Mouse (Mus musculus) hindbrain, embryonic 12.5 days (tissue): ENCODE results near the gene Rere. TPM values are rescaled to one million over a fixed set of nuclear protein-coding genes. Genes with fewer than 3 reads are reported as not detected.
"Not testable (repeated sequence)": the region's sequence is repeated elsewhere in the genome, so short reads cannot be mapped to it uniquely, and the experiment has no call there.

Source experiments
- ATAC-seq: fragments of 200-750 bp; cut with Nextera tagmentation; 2 replicates; pipeline ENCODE4 v1.8.0; 2017; ENCODE audit warnings: moderate TSS enrichment; ENCODE audit not compliant: low FRiP score
- H3K27ac ChIP-seq: fragments of 300-500 bp; sonication (generic); 2 replicates; pipeline ENCODE4 v1.5.1; 2016; ENCODE audit warnings: mild to moderate bottlenecking
- H3K27me3 ChIP-seq: fragments of 300-500 bp; sonication (generic); 2 replicates; pipeline ENCODE4 v1.6.1; 2016; ENCODE audit warnings: mild to moderate bottlenecking
- H3K36me3 ChIP-seq: fragments of 300-500 bp; sonication (generic); 2 replicates; pipeline ENCODE4 v1.6.1; 2016; ENCODE audit warnings: mild to moderate bottlenecking
- H3K4me1 ChIP-seq: fragments of 300-500 bp; sonication (generic); 2 replicates; pipeline ENCODE4 v1.6.1; 2016
- H3K4me2 ChIP-seq: fragments of 300-500 bp; sonication (generic); replicated peaks from 2 replicates; pipeline ENCODE4 v1.6.1; 2016; ENCODE audit warnings: mild to moderate bottlenecking
- H3K4me3 ChIP-seq: fragments of 300-500 bp; sonication (generic); 2 replicates; pipeline ENCODE4 v1.5.1; 2016; ENCODE audit warnings: mild to moderate bottlenecking
- H3K9ac ChIP-seq: fragments of 300-500 bp; sonication (generic); 2 replicates; pipeline ENCODE4 v1.6.1; 2016; ENCODE audit warnings: mild to moderate bottlenecking, moderate library complexity
- H3K9me3 ChIP-seq: fragments of 300-500 bp; sonication (generic); replicated peaks from 2 replicates; pipeline ENCODE4 v1.6.1; 2016; ENCODE audit warnings: mild to moderate bottlenecking
- WGBS: fragments of 180-500 bp; shearing (Covaris S2); methylation state at CpG from one replicate; pipeline ENCODE4 v1.1.7; 2016; 5-methylcytosine and 5-hydroxymethylcytosine counted together
- polyA plus RNA-seq: library from polyadenylated mRNA; unstranded; fragments of >200 nt; fragmentation: Nextera tagmentation; extraction: Ambion mirVana; gene quantifications from 2 replicates; pipeline ENCODE4 v1.2.1, GENCODE M21; 2016

The Rere gene
- polyA plus RNA-seq, 1 experiment from 2014 or later = 60.5 TPM

DNA sequence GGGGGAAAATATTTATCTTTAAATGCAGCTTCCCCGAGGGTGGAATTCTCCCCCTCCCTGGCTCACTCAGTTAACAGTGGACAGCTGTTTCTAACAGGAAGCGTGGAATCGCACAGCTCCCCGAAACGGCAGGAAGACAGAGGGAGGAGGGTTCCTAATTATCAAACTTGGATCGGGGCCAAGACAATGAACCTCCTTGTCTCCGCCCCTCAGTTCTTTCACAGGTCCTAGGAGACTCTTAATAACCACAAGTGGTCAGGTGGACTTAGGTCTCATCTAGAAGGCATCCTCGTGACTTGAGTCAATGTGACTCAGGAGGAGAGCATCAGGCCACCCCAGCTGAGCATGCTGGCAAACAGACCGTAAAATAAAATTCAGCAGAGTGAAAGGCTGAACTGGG, 8.7 kb upstream of the Rere start:
- WGBS = 4% methylated on average over 9 of the region's 9 CpGs
- H3K4me3 ChIP-seq = no peak overlapping the region
- no peak overlapping the region for H3K9ac ChIP-seq
- peak; percentile 88 for ATAC-seq
- H3K4me1 ChIP-seq = peaks cover 28% of the 10 kb centered on the region
- H3K36me3 ChIP-seq = no peaks in the 10 kb centered on the region
- peak overlapping the region; percentile 21; the same call in 1 of the 2 replicates for H3K4me2 ChIP-seq
- no peaks in the 10 kb centered on the region for H3K9me3 ChIP-seq
- peak overlapping the region; percentile 79 for H3K27ac ChIP-seq
- no peaks in the 10 kb centered on the region for H3K27me3 ChIP-seq

DNA sequence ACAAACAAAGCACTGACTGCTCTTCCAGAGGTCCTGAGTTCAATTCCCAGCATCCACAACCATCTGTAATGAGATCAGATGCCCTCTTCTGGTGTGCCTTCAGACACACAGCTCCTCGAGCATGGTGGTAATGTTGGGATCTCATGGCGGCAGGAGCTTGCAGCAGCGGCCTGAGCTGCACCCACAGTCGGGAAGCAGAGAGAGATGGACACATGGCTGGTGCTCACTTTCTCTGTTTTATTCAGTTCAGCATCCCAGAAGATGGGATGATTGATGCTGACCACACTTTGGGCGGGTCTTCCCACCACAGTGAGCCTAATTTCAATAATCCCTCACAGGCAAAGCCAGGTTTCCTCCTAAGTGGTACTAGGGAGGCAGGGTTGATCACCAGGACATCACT, 5.9 kb upstream of the Rere start:
- WGBS = 81% methylated on average over 5 of the region's 5 CpGs
- ATAC-seq = no peak

DNA sequence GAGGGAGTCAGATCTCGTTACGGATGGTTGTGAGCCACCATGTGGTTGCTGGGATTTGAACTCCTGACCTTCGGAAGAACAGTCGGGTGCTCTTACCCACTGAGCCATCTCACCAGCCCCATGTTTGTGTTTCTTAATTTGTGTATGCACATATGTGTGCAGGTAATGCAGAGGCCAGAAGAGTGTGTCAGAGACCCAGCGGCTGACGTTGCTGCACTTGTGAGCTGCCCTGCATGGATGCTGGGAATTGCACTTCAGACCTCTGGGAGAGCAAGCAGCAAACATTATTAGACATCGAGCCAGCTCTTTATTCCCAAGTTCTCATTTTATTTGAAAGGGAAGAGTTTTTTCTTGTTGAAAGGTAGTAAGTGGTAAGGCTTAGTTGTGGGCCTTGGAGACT, 2.1 kb upstream of the Rere start:
- peaks cover 15% of the 10 kb centered on the region for H3K4me1 ChIP-seq
- H3K4me2 ChIP-seq, H3K36me3 ChIP-seq, H3K27ac ChIP-seq, H3K9ac ChIP-seq, ATAC-seq, H3K4me3 ChIP-seq, H3K9me3 ChIP-seq, H3K27me3 ChIP-seq: not testable (repeated sequence)
- WGBS = 83% methylated on average over 7 of the region's 7 CpGs

More for the DNA sequence above, 5.9 kb upstream of the Rere start:
- Histone ChIP-seq H3K4me3 (no peak overlapping the region), H3K4me1 (peaks cover 23% of the 10 kb centered on the region), H3K9ac (no peak overlapping the region), H3K27me3 (no peaks in the 10 kb centered on the region), H3K27ac (no peak overlapping the region), H3K36me3 (no peaks in the 10 kb centered on the region), H3K9me3 (no peaks in the 10 kb centered on the region), H3K4me2 (no peak overlapping the region)

DNA sequence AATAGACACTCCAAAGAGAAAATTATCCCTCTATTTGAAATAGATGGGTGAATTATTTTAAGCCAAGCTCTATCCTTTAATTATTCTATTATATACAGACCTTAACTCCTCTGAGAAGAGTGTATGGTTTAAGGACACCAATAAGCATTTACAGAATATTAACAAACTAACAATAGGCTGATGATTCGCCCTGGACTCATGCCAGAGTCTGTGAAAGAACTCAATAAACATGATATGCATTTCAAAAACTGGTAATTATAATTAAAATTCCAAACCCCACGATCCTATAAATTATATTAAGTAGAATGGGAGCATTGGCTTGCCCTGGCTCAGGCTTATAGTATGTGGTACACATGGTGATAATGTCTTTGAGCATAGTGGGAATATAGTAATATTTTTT, 1.4 kb upstream of the Rere start:
- no peak for ATAC-seq
- Histone ChIP-seq H3K4me3 (no peak overlapping the region), H3K9me3 (no peaks in the 10 kb centered on the region), H3K4me1 (peaks cover 16% of the 10 kb centered on the region), H3K9ac (no peak overlapping the region), H3K27me3 (no peaks in the 10 kb centered on the region), H3K27ac (peak overlapping the region; percentile 97), H3K36me3 (no peaks in the 10 kb centered on the region), H3K4me2 (no peak overlapping the region)
- WGBS = 75% methylated on average over 2 of the region's 2 CpGs

DNA sequence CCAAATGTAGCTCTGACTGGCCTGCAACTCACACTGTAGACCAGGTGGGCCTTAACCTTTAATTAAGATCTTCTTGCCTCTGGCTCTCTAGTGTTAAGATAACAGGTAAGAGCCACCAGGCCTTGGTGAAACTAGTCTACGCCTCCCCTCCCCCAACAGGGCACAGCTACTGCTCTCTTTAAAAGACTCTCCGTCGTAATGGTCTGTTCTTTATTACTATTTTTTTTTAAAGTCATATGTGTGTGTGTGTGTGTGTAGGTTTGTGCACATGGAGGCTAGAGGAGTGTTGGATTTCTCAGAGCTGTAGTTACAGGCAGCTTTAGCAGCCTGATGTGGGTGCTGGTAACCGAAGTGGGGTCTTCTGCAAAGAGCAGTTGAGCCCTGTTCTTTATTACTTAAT, 987 bp upstream of the Rere start:
- peak overlapping the region; percentile 61 for H3K4me2 ChIP-seq
- ATAC-seq = no peak
- H3K4me1 ChIP-seq = peaks cover 18% of the 10 kb centered on the region
- no peaks in the 10 kb centered on the region for H3K27me3 ChIP-seq
- no peaks in the 10 kb centered on the region for H3K9me3 ChIP-seq
- peak overlapping the region; percentile 97 for H3K27ac ChIP-seq
- 0 out of 2 replicates have a peak overlapping the region, but pooled peaks have one; percentile 97 for H3K4me3 ChIP-seq
- H3K9ac ChIP-seq = 0 out of 2 replicates have a peak overlapping the region, but pooled peaks have one; percentile 2
- WGBS = 47% methylated on average over 4 of the region's 4 CpGs
- no peaks in the 10 kb centered on the region for H3K36me3 ChIP-seq

DNA sequence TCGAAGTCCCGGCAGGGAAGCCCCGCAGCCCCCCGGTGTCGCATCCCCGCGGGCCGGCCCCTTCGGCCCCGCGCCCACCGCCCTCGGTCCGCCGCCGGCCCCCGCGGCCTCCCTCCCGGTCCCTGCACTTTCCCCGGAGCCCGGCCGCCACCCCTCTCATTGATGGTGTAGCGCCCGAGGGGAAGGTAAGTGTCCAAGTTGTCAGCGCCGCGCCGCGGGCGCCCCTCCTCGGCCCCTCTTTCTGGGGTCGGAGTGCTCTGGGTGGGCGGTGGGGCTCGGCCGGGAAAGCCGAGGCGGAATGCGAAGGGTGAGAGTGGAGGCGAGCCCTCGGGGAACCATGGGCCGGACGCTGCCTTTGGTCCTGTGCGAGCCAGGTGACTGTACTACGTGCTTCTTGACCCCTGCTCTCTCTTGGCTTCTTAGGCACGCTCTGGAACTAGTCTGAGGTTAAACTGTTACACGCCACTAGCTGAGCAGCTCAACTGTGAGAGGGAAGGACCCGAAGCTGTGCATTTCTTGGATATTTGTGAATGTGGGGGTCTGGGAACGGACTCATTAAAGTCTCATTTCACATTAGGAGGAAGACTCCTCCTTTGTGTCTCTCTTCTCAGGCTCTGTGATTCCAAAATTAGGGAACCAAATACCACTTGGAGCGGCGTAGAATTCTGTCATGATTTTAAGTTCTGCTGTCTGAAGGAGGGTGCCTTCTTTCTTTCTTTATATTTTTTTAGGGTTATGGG, 615 bp downstream of the Rere start:
- under 1% methylated on average over 39 of the region's 50 CpGs for WGBS
- H3K4me3 ChIP-seq = peak overlapping the region; percentile 97
- no peaks in the 10 kb centered on the region for H3K9me3 ChIP-seq
- H3K4me2 ChIP-seq = peak overlapping the region; percentile 67
- no peaks in the 10 kb centered on the region for H3K27me3 ChIP-seq
- peak overlapping the region; percentile 97 for H3K27ac ChIP-seq
- peaks cover 29% of the 10 kb centered on the region for H3K4me1 ChIP-seq
- H3K9ac ChIP-seq = peak overlapping the region; percentile 96
- no peaks in the 10 kb centered on the region for H3K36me3 ChIP-seq
- ATAC-seq = peak; percentile 24; the same call in 1 of the 2 replicates

DNA sequence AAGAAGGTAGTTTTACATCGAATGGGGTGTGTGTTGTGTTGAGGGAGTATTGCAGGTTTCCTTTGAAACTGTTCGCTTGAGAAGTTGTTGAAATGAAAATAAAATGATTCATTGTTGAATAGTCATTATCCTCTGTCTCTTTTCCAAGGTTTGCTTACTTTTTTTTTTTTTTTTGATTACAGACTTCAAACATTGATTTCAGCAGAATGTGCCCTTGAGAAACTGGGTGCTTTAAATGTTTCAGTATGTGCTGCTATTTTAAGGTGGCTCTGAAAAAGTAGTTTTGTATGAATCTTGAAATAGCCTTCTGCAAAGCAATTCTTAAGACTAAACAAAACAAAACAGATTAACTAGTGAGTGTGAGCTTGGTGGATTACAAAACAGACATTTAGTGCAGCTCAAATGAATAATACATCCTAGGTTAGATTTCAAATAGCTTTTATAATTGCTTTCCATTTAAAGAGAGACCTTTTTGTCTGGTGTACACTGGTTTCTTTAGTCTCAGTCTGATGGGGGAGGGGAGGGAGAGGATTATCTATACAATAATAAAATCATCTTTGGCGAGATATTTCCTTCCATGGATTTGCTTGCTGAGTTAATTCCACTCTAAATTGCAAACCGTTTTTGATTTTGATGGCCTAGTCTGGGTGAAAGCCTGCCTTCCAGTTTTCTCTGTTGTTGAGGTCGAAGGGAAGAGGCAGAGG, 1.3 kb downstream of the Rere start:
- Histone ChIP-seq H3K9me3 (no peaks in the 10 kb centered on the region), H3K4me2 (peak overlapping the region; percentile 67), H3K36me3 (no peaks in the 10 kb centered on the region), H3K4me3 (peak overlapping the region; percentile 97), H3K27me3 (no peaks in the 10 kb centered on the region), H3K9ac (peak overlapping the region; percentile 96), H3K27ac (peak overlapping the region; percentile 97), H3K4me1 (peaks cover 30% of the 10 kb centered on the region)
- ATAC-seq = no peak
- WGBS = 11% methylated on average over 5 of the region's 5 CpGs

DNA sequence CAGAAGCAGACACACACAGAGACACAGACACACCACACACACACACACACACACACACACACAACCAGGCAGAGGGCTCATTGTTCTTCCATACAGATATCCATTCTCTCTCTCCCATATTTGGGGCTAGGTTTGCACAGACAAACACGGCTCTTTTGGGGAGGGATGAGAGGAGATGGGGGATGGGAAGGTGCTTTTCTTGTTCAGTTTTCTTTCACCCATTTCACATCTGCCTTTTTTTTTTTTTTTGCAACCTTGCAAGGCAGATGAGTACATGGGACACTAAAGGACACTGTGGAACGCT, 1.8 kb downstream of the Rere start:
- no peaks in the 10 kb centered on the region for H3K9me3 ChIP-seq
- WGBS = 3% methylated on average over 2 of the region's 2 CpGs
- ATAC-seq = no peak
- H3K4me3 ChIP-seq = peak overlapping the region; percentile 97
- H3K9ac ChIP-seq = peak overlapping the region; percentile 96
- H3K36me3 ChIP-seq = no peaks in the 10 kb centered on the region
- H3K4me1 ChIP-seq = peaks cover 31% of the 10 kb centered on the region
- no peaks in the 10 kb centered on the region for H3K27me3 ChIP-seq
- peak overlapping the region; percentile 88 for H3K27ac ChIP-seq
- H3K4me2 ChIP-seq = peak overlapping the region; percentile 67

DNA sequence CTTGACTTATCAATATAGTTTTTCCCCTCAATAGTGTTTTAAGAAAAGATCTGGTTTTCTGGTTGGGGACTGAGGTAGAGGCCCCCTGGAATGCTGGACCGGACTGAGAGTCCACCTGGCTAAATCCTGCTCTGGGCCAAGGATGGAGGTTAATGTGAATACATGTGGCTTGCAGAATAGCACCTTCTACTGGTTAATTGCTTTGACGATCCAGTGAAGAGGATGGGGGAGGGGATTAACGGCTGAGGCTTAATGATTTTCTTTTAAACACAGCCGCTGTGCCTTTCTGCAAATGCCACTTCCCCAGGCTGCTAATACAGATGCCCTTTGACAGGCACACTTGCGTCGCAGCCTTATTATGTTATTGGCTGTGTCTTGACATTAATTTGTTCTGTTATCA, 2.5 kb downstream of the Rere start:
- Histone ChIP-seq H3K4me3 (peak overlapping the region; percentile 97), H3K4me1 (peaks cover 38% of the 10 kb centered on the region), H3K4me2 (peak overlapping the region; percentile 67), H3K9me3 (no peaks in the 10 kb centered on the region), H3K36me3 (no peaks in the 10 kb centered on the region), H3K9ac (peak overlapping the region; percentile 96), H3K27me3 (no peaks in the 10 kb centered on the region), H3K27ac (peak overlapping the region; percentile 88)
- WGBS = 5% methylated on average over 6 of the region's 6 CpGs
- ATAC-seq = 0 out of 2 replicates have a peak, but pooled peaks have one; percentile 18

DNA sequence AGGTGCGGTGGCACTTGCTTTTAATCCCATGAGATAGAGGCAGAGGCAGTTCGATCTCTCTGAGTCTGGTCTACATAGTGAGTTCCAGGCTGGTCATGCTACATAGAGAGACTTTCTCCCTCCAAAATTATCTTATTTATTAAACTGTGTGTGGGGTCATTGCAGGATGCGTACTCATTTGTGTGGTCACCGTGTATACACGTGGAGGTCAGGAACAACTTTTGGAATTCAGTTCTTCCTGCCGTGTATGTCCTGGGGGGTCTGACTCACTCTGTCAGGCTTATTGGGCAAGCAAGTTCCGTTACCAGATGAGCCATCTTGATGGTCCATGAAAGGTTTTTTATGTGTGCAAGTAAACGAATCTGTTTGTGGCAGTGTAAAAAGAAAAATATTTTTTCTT, 5.5 kb downstream of the Rere start:
- WGBS = 89% methylated on average over 8 of the region's 8 CpGs
- no peaks in the 10 kb centered on the region for H3K27me3 ChIP-seq
- H3K4me2 ChIP-seq = no peak overlapping the region
- ATAC-seq = no peak
- no peak overlapping the region for H3K9ac ChIP-seq
- H3K36me3 ChIP-seq = peaks cover 10% of the 10 kb centered on the region
- H3K27ac ChIP-seq = no peak overlapping the region
- H3K4me3 ChIP-seq = no peak overlapping the region
- peaks cover 40% of the 10 kb centered on the region for H3K4me1 ChIP-seq
- no peaks in the 10 kb centered on the region for H3K9me3 ChIP-seq

DNA sequence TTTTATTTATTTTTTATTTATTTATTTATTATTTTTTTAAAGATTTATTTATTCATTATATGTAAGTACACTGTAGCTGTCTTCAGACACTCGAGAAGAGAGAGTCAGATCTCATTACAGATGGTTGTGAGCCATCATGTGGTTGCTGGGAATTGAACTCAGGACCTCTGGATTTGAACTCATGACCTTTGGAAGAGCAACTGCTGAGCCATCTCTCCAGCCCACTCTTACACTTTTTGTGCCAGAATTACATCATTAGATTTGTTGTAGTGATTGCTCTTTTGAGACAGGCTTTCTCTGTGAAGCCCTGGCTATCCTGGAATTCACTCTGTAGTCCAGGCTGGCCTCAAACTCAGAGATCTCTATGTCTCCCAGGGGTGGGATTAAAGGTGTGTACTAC, 6.0 kb downstream of the Rere start:
- WGBS = 85% methylated on average over 1 of the region's 1 CpGs
- not testable (repeated sequence) for ATAC-seq, H3K27ac ChIP-seq

DNA sequence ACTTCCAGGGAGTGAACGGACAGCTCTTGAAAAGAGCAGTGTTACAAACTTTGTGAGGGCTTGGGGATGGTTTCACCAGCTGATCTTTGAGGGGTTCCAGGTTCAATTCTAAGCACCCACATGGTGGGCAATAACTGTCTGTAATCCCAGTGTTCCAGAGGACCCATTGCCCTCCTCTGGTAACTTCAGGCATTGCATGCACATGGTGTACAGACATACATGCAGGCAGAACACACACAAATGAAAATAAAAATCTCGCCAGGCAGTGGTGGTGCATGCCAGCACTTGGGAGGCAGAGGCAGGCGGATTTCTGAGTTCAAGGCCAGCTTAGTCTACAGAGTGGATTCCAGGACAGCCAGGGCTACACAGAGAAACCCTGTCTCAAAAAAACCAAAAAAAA, 10.5 kb downstream of the Rere start:
- H3K27me3 ChIP-seq = no peaks in the 10 kb centered on the region
- H3K4me2 ChIP-seq = no peak overlapping the region
- no peak overlapping the region for H3K27ac ChIP-seq
- no peak overlapping the region for H3K4me3 ChIP-seq
- no peak for ATAC-seq
- H3K4me1 ChIP-seq = peaks cover 21% of the 10 kb centered on the region
- no peaks in the 10 kb centered on the region for H3K9me3 ChIP-seq
- WGBS = 99% methylated on average over 3 of the region's 3 CpGs
- H3K9ac ChIP-seq = no peak overlapping the region
- H3K36me3 ChIP-seq = peaks cover 10% of the 10 kb centered on the region

More for the DNA sequence above, 6.0 kb downstream of the Rere start:
- not testable (repeated sequence) for H3K9me3 ChIP-seq, H3K4me2 ChIP-seq, H3K9ac ChIP-seq, H3K4me3 ChIP-seq, H3K27me3 ChIP-seq
- peaks cover 40% of the 10 kb centered on the region for H3K4me1 ChIP-seq
- H3K36me3 ChIP-seq = peaks cover 10% of the 10 kb centered on the region
